Mouse (Mus musculus): ENCODE data around the gene Nadsyn1.

DNA sequence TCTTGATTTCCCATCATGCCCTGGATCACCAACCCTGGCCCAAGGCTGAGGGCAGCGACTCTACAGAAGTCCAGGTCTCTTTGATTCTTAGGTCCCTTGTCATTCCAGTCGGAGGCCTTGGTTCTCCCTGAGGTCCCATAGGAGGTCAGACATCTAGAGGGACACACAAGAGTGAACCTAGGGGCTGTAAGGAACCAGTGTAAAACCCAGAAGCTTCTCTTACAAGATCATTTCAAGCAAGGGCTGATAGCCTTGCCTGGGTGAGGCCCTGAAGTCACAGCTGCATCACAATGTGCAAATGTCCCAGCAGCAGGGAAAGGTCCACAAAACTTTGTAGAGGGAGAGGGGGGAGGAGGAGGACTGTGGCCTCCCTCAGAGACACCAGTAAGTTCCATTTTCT lies 43.9 kb upstream of the Nadsyn1 start, which contains the start of gene Gm498:
- TF ChIP-seq POLR2A (IDR thresholded peaks at IDR 0.05; ENCODE audit: low read depth, low read length) (no peak), CTCF (IDR thresholded peaks at IDR 0.05; ENCODE audit: extremely low read depth, insufficient read depth, insufficient read length, insufficient replicate concordance) (no peak)
